Mouse (Mus musculus): Measurements from ENCODE around the gene Notch3. TPM values are rescaled to one million over a fixed set of nuclear protein-coding genes. Genes with fewer than 3 reads are reported as not detected.
"Not testable (repeated sequence)": the region's sequence is repeated elsewhere in the genome, so short reads cannot be mapped to it uniquely, and the experiment has no call there.

Notch3 gene
- 7.2 and 7.4 TPM in 2 replicates for polyA plus RNA-seq (2015; fragmentation: Nextera tagmentation; extraction: Ambion mirVana)

DNA sequence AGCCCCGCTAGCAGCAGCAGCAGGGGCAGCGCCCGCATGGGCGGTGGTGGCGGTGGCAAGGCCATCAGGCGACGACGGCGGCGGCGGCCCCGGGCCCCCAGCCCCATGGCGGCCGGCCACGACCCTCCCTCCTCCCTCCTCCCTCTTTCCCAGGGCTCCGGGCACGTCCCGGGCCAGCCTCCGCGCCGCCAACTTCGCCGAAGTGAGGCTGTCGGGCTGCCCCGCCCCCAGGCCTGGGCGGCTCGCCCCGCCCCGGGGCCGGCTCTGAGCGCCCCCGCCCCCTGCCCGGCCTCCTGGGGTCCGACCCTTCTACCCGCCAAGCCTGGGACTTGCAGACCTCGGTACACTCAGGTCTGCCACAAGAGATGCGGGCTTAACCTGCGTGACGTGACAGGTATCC, at the start of gene Notch3:
TSS of gene Notch3 (minus strand) at position 166 of the 400 bp plus-strand sequence.
- Histone ChIP-seq H3K4me3 (replicated peaks; ENCODE audit: low read depth, low read length) (peak within 1 kb of the TSS; percentile 75), H3K27ac (peak within 1 kb of the TSS; percentile 83), H3K36me3 (ENCODE audit: insufficient read depth, low read length) (no peaks in the 10 kb centered on the region), H3K9ac (ENCODE audit: low read depth, low read length) (peak within 1 kb of the TSS; percentile 73), H3K4me2 (ENCODE audit: low read length) (peak within 1 kb of the TSS; percentile 97), H3K9me3 (replicated peaks; ENCODE audit: low read length) (no peaks in the 10 kb centered on the region), H3K27me3 (ENCODE audit: insufficient read depth, low read length) (no peaks in the 10 kb centered on the region), H3K4me1 (replicated peaks; ENCODE audit: insufficient read depth, low read length) (peaks cover 4% of the 10 kb centered on the region)
- ATAC-seq (replicated peaks; ENCODE audit: low FRiP score, low read depth) (peak; percentile 67), DNase-seq (ENCODE audit: low spot score) (peak; percentile 74)
- under 1% methylated on average over 35 of the region's 39 CpGs for WGBS
- no peak for TF ChIP-seq CTCF (IDR thresholded peaks at IDR 0.05; ENCODE audit: low read depth)

- H3K27ac ChIP-seq; H3K9me3 ChIP-seq (replicated peaks; ENCODE audit: low read length); H3K4me3 ChIP-seq (replicated peaks; ENCODE audit: low read depth, low read length); H3K27me3 ChIP-seq (ENCODE audit: insufficient read depth, low read length); H3K9ac ChIP-seq (ENCODE audit: low read depth, low read length); H3K4me2 ChIP-seq (ENCODE audit: low read length); H3K4me1 ChIP-seq (replicated peaks; ENCODE audit: insufficient read depth, low read length); DNase-seq (ENCODE audit: low spot score); ATAC-seq (replicated peaks; ENCODE audit: low FRiP score, low read depth): not testable (repeated sequence)
- peaks cover 58% of the 10 kb centered on the region for H3K36me3 ChIP-seq (ENCODE audit: insufficient read depth, low read length)
- 80% methylated on average over 4 of the region's 4 CpGs for WGBS
- TF ChIP-seq CTCF (IDR thresholded peaks at IDR 0.05; ENCODE audit: low read depth) = peak; percentile 52
Measured at GRCm38 (mm10) chr17:32215587-32215986, 48.9 kb upstream of the Notch3 start.

- not testable (repeated sequence) for H3K9ac ChIP-seq (ENCODE audit: low read depth, low read length); ATAC-seq (replicated peaks; ENCODE audit: low FRiP score, low read depth); H3K4me1 ChIP-seq (replicated peaks; ENCODE audit: insufficient read depth, low read length); H3K27me3 ChIP-seq (ENCODE audit: insufficient read depth, low read length); H3K4me3 ChIP-seq (replicated peaks; ENCODE audit: low read depth, low read length); H3K9me3 ChIP-seq (replicated peaks; ENCODE audit: low read length); DNase-seq (ENCODE audit: low spot score); H3K27ac ChIP-seq; H3K4me2 ChIP-seq (ENCODE audit: low read length)
- WGBS = 92% methylated on average over 6 of the region's 6 CpGs
- H3K36me3 ChIP-seq (ENCODE audit: insufficient read depth, low read length) = peaks cover 63% of the 10 kb centered on the region
Measured at GRCm38 (mm10) chr17:32211554-32211953, 44.9 kb upstream of the Notch3 start.

- DNase-seq (ENCODE audit: low spot score) = peak; percentile 77
- H3K36me3 ChIP-seq (ENCODE audit: insufficient read depth, low read length) = peaks cover 66% of the 10 kb centered on the region
- no peaks in the 10 kb centered on the region for H3K27me3 ChIP-seq (ENCODE audit: insufficient read depth, low read length)
- no peak overlapping the region for H3K9ac ChIP-seq (ENCODE audit: low read depth, low read length)
- H3K27ac ChIP-seq = no peak overlapping the region
- H3K4me1 ChIP-seq (replicated peaks; ENCODE audit: insufficient read depth, low read length) = peaks cover 9% of the 10 kb centered on the region
- 0 out of 2 replicates have a peak, but pooled peaks have one; percentile 31 for ATAC-seq (replicated peaks; ENCODE audit: low FRiP score, low read depth)
- TF ChIP-seq CTCF (IDR thresholded peaks at IDR 0.05; ENCODE audit: low read depth) = peak; percentile 90
- H3K4me2 ChIP-seq (ENCODE audit: low read length) = no peak overlapping the region
- H3K4me3 ChIP-seq (replicated peaks; ENCODE audit: low read depth, low read length) = no peak overlapping the region
- H3K9me3 ChIP-seq (replicated peaks; ENCODE audit: low read length) = no peaks in the 10 kb centered on the region
- WGBS = 32% methylated on average over 3 of the region's 3 CpGs
Measured at GRCm38 (mm10) chr17:32209752-32210151, 43.1 kb upstream of the Notch3 start.

GRCm38 (mm10) chr17:32209144-32209543, 42.5 kb upstream of the Notch3 start:
- no peak for TF ChIP-seq CTCF (IDR thresholded peaks at IDR 0.05; ENCODE audit: low read depth)
- H3K27me3 ChIP-seq (ENCODE audit: insufficient read depth, low read length) = no peaks in the 10 kb centered on the region
- peak overlapping the region; percentile 51; the same call in 1 of the 2 replicates for H3K27ac ChIP-seq
- no peak overlapping the region for H3K4me2 ChIP-seq (ENCODE audit: low read length)
- no peaks in the 10 kb centered on the region for H3K9me3 ChIP-seq (replicated peaks; ENCODE audit: low read length)
- no peak overlapping the region for H3K9ac ChIP-seq (ENCODE audit: low read depth, low read length)
- DNase-seq (ENCODE audit: low spot score) (peak; percentile 76), ATAC-seq (replicated peaks; ENCODE audit: low FRiP score, low read depth) (no peak)
- 29% methylated on average over 6 of the region's 6 CpGs for WGBS
- peaks cover 64% of the 10 kb centered on the region for H3K36me3 ChIP-seq (ENCODE audit: insufficient read depth, low read length)
- H3K4me3 ChIP-seq (replicated peaks; ENCODE audit: low read depth, low read length) = no peak overlapping the region
- peaks cover 9% of the 10 kb centered on the region for H3K4me1 ChIP-seq (replicated peaks; ENCODE audit: insufficient read depth, low read length)

- Histone ChIP-seq H3K36me3 (ENCODE audit: insufficient read depth, low read length) (peaks cover 59% of the 10 kb centered on the region), H3K4me2 (ENCODE audit: low read length) (no peak overlapping the region), H3K27me3 (ENCODE audit: insufficient read depth, low read length) (no peaks in the 10 kb centered on the region), H3K9ac (ENCODE audit: low read depth, low read length) (no peak overlapping the region), H3K4me3 (replicated peaks; ENCODE audit: low read depth, low read length) (no peak overlapping the region), H3K9me3 (replicated peaks; ENCODE audit: low read length) (no peaks in the 10 kb centered on the region), H3K4me1 (replicated peaks; ENCODE audit: insufficient read depth, low read length) (peaks cover 9% of the 10 kb centered on the region), H3K27ac (peak overlapping the region; percentile 64; the same call in 1 of the 2 replicates)
- ATAC-seq (replicated peaks; ENCODE audit: low FRiP score, low read depth) (no peak), DNase-seq (ENCODE audit: low spot score) (peak; percentile 54)
- TF ChIP-seq CTCF (IDR thresholded peaks at IDR 0.05; ENCODE audit: low read depth) = no peak
- WGBS = 49% methylated on average over 5 of the region's 5 CpGs
Measured at GRCm38 (mm10) chr17:32207586-32208245, 41.1 kb upstream of the Notch3 start.
